Mouse (Mus musculus) left cerebral cortex, postnatal 25 days (tissue): Measurements from ENCODE around the gene Per1. TPM values are rescaled to one million over a fixed set of nuclear protein-coding genes. Genes with fewer than 3 reads are reported as not detected.
"Not testable (repeated sequence)": the region's sequence is repeated elsewhere in the genome, so short reads cannot be mapped to it uniquely, and the experiment has no call there.

Experiments used
- DNase-seq, 2 experiments: peaks; one replicate each; pipeline ENCODE4 v3.0.0; 2022; ENCODE audit warnings: low spot score in 2 of 2, mixed read lengths in 1 of 2
- intact Hi-C: fragments of 180-260 bp; cut with DNase I; formaldehyde crosslinking; loops from one replicate; pipeline ENCODE4 v1.15.1; 2025
- total RNA-seq, 2 experiments: library from RNA; stranded (reverse); gene quantifications; 2 replicates each; pipeline ENCODE4 v1.2.3; 2021

Gene Per1
- total RNA-seq, 2 experiments from 2014 or later, result 98.9 to 108 TPM

DNA sequence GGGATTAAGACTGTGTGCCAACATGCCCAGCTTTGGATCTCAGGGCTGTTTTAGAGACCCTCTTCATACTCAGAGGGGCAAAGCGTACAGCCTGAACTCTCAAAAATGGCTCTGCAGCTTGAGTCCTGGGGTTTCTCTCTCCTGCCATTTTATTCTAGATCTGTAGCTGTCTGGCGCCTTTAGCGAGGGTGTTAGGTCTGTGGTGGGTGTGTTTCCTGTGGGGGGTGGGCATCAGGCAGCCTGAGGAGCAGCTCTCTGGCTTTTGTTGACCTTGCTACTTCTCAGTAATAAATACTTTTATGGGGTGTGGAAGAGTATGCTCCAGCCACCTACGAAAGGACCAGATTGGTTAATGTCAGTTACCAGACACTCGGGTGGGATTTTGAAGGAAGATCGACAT lies 17.0 kb upstream of the Per1 start:
- intact Hi-C loops, result no loop called here
- DNase-seq, result no peak

DNA sequence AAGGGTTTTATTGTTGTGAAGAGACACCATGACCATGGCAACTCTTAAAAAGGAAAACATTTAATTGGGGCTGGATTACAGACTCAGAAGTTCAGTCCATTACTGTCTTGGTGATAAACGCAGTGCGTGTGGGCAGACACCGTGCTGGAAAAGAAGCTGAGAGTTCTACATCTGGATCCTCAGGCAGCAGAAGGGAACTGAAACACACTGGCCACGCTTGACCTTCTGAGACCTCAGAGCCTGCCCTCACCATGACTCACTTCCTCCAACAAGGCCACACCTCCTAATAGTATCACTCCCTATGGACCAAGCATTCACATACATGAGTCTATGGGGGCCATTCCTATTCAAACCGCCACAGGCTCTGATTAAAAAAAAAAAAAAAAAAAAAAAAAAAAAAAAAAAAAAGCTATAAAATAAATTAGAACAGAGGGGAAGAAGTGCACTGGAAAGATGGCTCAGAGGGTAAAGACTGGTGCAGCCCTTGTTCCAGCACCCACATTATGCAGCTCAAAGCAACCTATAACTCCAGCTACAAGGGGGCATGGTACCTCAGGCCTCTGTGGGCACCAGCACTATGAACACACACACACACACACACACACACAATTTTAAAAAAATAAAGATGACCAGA lies 16.1 kb upstream of the Per1 start:
- DNase-seq, result no peak
- intact Hi-C loops, result no loop called here

DNA sequence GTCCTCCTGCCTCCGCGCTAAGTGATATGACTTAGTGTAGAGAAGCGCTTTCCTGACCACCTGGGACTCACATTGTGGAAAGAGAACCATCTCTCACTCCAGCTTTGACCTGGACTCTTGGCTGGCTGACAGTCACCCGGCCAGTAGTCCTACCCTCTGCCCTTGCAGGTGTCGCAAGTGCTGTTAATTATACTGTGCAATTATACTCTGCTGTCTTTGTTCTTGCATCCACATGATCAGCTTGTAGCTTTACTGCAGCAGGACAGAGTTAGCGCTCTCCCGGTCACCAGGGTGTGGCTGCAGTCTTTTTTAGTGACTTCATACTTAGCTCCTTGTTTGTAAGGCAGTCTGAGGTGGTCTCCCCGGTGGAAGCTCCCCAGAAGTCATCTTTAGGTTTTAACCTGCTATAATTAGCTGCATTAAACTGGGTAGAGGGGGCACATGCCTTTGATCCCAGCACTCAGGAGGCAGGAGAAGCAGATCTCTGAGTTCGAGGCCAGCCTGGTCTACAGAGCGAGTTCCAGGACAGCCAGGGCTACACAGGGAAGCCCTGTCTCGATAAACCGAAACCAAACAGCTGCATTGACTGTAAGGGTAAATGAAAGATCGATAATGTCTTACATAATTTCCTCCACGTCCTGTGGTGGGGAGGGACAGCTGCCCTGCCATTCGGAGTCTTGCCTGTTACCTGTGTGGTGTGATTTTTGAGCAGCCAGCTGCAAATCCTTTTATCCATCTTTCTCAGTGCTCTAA lies 14.7 kb upstream of the Per1 start:
- intact Hi-C loops, result no loop called here
- no peak for DNase-seq

DNA sequence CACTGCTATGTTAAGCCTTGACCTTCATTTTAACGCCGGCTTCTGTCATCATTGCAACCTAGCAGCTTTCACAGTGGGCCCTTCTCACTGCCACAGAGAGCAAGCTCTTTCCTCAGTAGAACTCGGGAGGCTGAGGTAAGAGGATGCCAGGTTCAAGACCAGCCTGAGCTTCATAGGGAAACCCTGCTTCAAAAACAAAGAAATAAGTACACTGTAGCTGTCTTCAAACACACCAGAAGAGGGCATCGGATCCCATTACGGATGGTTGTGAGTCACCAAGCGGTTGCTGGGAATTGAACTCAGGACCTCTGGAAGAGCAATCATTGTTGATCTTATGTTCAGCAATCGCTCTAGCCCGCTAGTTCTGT lies 14.2 kb upstream of the Per1 start:
- intact Hi-C loops, result no loop called here
- DNase-seq, result no peak

DNA sequence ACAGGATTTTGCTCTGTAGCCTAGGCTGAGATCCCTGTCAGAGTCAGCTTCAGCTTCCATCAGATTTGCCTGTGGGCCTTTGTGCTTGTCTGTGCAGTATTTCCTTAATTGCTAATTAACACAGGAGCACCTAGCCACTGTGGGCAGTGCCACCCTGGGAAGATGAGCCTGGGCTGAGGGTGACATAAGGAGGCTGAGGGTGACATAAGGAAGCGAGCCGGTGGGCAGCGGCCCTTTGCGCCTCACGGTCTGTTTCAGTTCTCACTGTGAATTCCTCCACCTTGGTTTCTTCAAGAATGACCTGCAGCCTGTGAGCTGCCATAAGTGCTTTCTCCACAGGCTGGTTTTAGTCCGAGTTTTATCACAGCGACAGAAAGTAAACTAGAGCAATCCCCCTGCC lies 13.4 kb upstream of the Per1 start:
- intact Hi-C loops, result no loop called here
- DNase-seq, result no peak

- no peak for DNase-seq
- intact Hi-C loops, result loop anchor here (1.0 to 5.0 kb wide), 2 partner anchors 11 to 37 kb away; partner anchors contain the start of genes 9130213A22Rik and Hes7
Observed at GRCm38 (mm10) chr11:69085608-69086007, 9.4 kb upstream of the Per1 start.

- intact Hi-C loops, result loop anchor here (1.0 to 5.0 kb wide), 2 partner anchors 12 to 36 kb away; partner anchors contain the start of genes 9130213A22Rik and Hes7
- DNase-seq, result peak in 1 of 2 experiments; percentile 90
Observed at GRCm38 (mm10) chr11:69086390-69086789, 8.6 kb upstream of the Per1 start.

- intact Hi-C loops, result loop anchor here (5.0 kb wide), 1 partner anchor 35 kb away; the partner anchor contains the start of genes 9130213A22Rik and Hes7
- DNase-seq, result peak in 1 of 2 experiments; percentile 82
Observed at GRCm38 (mm10) chr11:69087082-69087481, 7.9 kb upstream of the Per1 start.

DNA sequence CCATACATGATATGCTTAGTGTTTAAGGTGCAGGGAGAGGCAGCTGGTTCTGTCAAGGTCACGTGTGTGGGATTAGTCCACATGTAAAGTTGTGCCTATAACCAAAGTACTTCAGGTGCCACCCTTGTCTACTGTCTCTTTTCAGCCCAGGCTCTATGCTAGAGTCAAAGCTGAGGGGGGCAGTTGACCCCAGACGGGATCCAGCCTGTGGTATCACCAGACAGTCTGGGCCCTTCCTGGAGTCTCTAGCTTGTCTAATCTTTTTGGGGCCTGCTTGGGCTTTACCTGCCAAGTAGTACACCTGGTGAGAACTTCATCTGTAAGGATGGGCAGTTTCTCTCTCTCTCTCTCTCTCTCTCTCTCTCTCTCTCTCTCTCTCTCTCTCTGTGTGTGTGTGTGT lies 7.4 kb upstream of the Per1 start:
- DNase-seq, result peak in 1 of 2 experiments; percentile 3
- intact Hi-C loops, result loop anchor here (5.0 kb wide), 1 partner anchor 35 kb away; the partner anchor contains the start of genes 9130213A22Rik and Hes7

DNA sequence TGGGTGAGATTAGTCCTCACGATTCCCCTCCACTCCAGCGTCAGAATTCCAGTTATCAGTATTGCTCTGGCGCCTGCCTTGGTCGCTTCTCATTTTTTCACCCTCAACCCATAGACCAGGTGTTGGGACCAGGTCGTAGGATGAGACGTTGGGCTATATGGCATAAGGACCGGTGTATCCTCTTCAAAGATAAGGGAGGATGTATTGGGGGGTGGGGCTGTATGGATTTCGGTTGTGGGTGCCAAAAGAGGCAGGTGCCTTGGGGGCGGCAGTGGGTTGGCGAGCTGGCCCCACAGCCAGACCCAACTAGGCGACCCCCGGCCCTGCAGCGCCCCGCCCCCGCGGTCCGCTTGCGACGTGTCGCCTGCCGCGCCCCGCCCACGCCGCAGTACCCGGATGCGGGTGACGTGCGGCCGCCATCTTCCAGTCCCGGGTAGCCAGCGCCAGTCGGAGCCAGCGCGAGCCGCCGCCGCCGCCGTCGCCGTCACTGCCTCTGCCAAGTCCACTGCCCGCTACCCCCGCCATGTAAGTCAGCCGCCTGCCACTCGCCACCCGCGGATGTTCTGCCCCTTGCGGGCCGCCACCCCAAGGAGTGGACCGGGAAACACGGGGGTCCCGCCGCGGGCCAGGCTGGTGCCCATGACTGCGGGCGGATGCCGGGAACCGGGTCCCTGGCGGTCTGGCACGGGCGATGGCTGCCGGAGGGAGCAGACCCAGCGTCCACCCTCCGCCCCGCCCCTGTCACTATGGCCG lies 6.7 kb upstream of the Per1 start, which contains the start of gene Vamp2:
Vamp2 (plus strand) TSS at position 388 of the 753 bp plus-strand sequence.
- intact Hi-C loops, result loop anchor here (5.0 kb wide), 1 partner anchor 34 kb away; the partner anchor contains the start of genes 9130213A22Rik and Hes7
- peak; percentile 94 to 95 for DNase-seq

- DNase-seq, result no peak
- intact Hi-C loops, result loop anchor here (5.0 kb wide), 1 partner anchor 33 kb away; the partner anchor contains the start of genes 9130213A22Rik and Hes7
Observed at GRCm38 (mm10) chr11:69088856-69089615, 6.0 kb upstream of the Per1 start.

DNA sequence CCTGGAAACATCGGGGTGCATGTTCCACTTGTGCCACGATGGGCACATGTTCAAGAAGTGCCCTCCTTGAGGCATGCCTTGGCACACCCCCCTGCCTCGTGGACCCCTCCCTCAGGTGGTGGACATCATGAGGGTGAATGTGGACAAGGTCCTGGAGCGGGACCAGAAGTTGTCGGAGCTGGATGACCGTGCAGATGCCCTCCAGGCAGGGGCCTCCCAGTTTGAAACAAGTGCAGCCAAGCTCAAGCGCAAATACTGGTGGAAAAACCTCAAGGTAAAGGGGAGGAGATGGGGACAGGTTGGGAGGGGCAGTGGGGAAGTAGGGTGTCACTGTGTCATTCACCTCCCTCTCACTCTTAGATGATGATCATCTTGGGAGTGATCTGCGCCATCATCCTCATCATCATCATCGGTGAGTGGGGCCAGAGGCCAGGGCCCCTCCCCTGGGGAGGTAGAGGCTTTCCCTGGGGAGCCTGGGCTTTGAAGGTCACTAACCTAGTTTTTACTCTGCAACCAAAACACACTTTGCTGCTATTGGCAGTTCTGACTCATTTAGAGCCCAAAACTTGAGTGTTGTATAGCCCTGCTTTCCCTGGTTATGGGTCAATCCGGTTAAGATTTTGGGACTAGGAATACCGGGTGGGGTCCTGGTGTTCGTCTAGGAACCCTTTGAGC lies 5.3 kb upstream of the Per1 start:
- no peak for DNase-seq
- intact Hi-C loops, result loop anchor here (5.0 kb wide), 1 partner anchor 33 kb away; the partner anchor contains the start of genes 9130213A22Rik and Hes7

- intact Hi-C loops, result no loop called here
- no peak for DNase-seq
Observed at GRCm38 (mm10) chr11:69090367-69090766, 4.7 kb upstream of the Per1 start.

DNA sequence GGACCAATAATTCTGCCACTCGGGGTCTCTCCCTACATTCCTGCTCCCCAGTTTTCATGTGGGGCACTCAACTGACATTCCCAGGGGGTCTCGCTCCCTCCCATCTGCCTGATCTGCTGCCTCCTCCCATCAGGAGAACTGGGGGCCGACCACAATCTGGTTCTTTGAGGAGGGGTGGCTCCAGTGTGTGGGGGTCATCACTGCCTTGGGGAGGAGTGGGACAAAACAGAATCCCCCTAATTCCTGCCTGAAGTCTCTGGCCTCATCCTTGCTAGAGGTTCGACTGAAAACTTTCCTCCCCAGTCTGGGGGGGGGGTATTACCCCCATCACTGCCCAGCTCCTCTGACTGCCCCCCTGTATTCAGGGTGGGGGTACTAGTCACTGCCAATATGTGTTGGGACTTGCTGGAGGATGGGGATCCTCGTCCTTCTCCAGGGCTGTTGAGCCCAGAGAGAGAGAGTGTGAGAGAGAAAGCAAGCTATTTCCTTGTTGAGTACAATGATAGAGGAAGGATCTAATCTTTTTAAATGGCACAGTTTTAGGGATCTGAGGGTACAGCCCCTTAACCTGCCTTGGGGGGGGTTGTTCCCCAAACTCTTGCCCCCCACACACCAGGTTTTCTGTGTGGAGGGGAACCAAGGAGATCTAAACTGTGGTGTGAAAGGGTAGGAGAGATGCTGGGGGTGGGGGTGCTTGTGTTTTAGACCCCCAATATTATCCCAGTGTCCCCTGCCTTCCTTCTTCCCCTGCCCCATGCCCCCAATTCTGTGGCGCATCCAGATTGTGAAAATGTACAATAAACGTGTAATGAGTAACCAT lies 3.2 kb upstream of the Per1 start:
- no peak for DNase-seq
- intact Hi-C loops, result no loop called here

DNA sequence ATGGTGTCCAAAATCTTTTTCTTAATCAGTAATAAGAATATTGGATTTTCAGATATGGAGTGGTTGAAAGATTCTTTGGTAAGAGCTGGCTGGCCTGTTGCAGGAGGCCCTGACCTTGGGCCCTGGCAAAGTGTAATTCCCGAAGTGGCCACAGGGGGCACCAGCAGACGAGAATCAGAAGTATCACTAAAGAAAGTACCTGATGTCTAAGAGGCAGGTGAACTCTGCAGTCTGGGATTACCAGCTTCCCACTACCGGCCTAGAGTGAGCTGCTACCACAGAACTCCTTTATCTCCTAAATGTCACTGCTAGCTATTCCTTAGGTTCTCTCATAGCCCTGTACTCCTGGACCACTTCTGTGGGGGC lies 2.6 kb upstream of the Per1 start:
- peak; percentile 81 for DNase-seq
- intact Hi-C loops, result no loop called here

- intact Hi-C loops, result no loop called here
- DNase-seq, result no peak
Observed at GRCm38 (mm10) chr11:69092871-69093270, 2.1 kb upstream of the Per1 start.

- DNase-seq, result not testable (repeated sequence)
- intact Hi-C loops, result loop anchor here (2.0 kb wide), 1 partner anchor 27 kb away; no protein-coding TSS in a partner anchor
Observed at GRCm38 (mm10) chr11:69093856-69094255, 1.2 kb upstream of the Per1 start.
